Mouse (Mus musculus) cerebellum, adult 9-11 months (tissue): Measurements from ENCODE around the gene Dgcr8.

Experiments used
- DNase-seq: peaks from one replicate; pipeline ENCODE4 v3.0.0; 2022

The Dgcr8 gene

GRCm38 (mm10) chr16:18218580-18218996, 70.5 kb downstream of the Dgcr8 start:
- no peak for DNase-seq

GRCm38 (mm10) chr16:18217579-18217978, 71.5 kb downstream of the Dgcr8 start, which contains the start of gene Ccdc188:
TSS of gene Ccdc188 (plus strand) at chr16:18217879.
- no peak for DNase-seq

GRCm38 (mm10) chr16:18214858-18215257, 74.2 kb downstream of the Dgcr8 start:
- no peak for DNase-seq

GRCm38 (mm10) chr16:18213689-18214088, 75.4 kb downstream of the Dgcr8 start:
- peak; percentile 42 for DNase-seq

- peak; percentile 87 for DNase-seq
Observed at GRCm38 (mm10) chr16:18211417-18212171, 77.5 kb downstream of the Dgcr8 start.

GRCm38 (mm10) chr16:18210701-18211416, 78.2 kb downstream of the Dgcr8 start:
- DNase-seq, result peak; percentile 77
